ENCODE assay signal across 8 mouse cellular contexts in genomic region chr16:64872841-64873240, GRCm38 (mm10). TPM values are rescaled to one million over a fixed set of nuclear protein-coding genes. Genes with fewer than 3 reads are reported as not detected.
A peak's percentile ranks its signal among the peaks of the same experiment; 100 is the strongest.
DNase-seq lines count a peak whose midpoint lies in the region; ATAC-seq lines count a peak whose summit lies in the region.

No protein-coding gene starts in this region.

- peak; percentile 66 for DNase-seq in 416B (ENCODE audit: low read depth)
- DNase-seq in liver, embryonic 11.5 days (ENCODE audit: low spot score), result no peak
- no peak for DNase-seq in testis, postnatal 10 days (ENCODE audit: low spot score)
- no peak for DNase-seq in urinary bladder, postnatal 10 days (ENCODE audit: low spot score)
- DNase-seq in spleen, postnatal 4 days (ENCODE audit: low spot score in 2 of 2), result no peak

- H3K4me1 ChIP-seq in erythroblast, embryonic 14.5 days (ENCODE audit: control insufficient read depth), result peaks cover 15% of the 10 kb centered on the region
- peaks cover 2% of the 10 kb centered on the region; the same call in 1 of the 2 replicates for H3K4me1 ChIP-seq in forebrain, embryonic 12.5 days
- H3K4me1 ChIP-seq in liver, embryonic 11.5 days (replicated peaks; ENCODE audit: control insufficient read depth, insufficient read depth, low read length), result no peaks in the 10 kb centered on the region; the same call in 1 of the 2 replicates

- no peak for ATAC-seq in erythroblast, adult 5-6 weeks (replicated peaks; ENCODE audit: low FRiP score, poor library complexity, severe bottlenecking)
- ATAC-seq in forebrain, embryonic 12.5 days (ENCODE audit: low FRiP score), result no peak
- ATAC-seq in liver, embryonic 11.5 days (replicated peaks; ENCODE audit: low FRiP score), result no peak

- peak overlapping the region; percentile 45 for H3K4me2 ChIP-seq in forebrain, embryonic 12.5 days
- peak overlapping the region; percentile 75 for H3K4me2 ChIP-seq in liver, embryonic 11.5 days

- H3K4me3 ChIP-seq in erythroblast, embryonic 14.5 days (replicated peaks), result peak overlapping the region; percentile 84
- peak overlapping the region; percentile 27 for H3K4me3 ChIP-seq in forebrain, embryonic 12.5 days (replicated peaks)
- H3K4me3 ChIP-seq in liver, embryonic 11.5 days (ENCODE audit: low read depth, low read length), result peak overlapping the region; percentile 77

- 21% methylated on average over 7 of the region's 7 CpGs for WGBS in forebrain, embryonic 12.5 days
- 11% methylated on average over 7 of the region's 7 CpGs for WGBS in liver, embryonic 11.5 days

- H3K9ac ChIP-seq in forebrain, embryonic 12.5 days, result no peak overlapping the region
- peak overlapping the region; percentile 48 for H3K9ac ChIP-seq in liver, embryonic 11.5 days (ENCODE audit: low read depth, low read length)

- H3K9me3 ChIP-seq in erythroblast, embryonic 14.5 days (ENCODE audit: control insufficient read depth, low read length), result no peaks in the 10 kb centered on the region
- H3K9me3 ChIP-seq in forebrain, embryonic 12.5 days, result no peaks in the 10 kb centered on the region
- H3K9me3 ChIP-seq in liver, embryonic 11.5 days (ENCODE audit: control insufficient read depth, low read length), result no peaks in the 10 kb centered on the region

- H3K36me3 ChIP-seq in erythroblast, embryonic 14.5 days (ENCODE audit: control insufficient read depth), result no peaks in the 10 kb centered on the region
- H3K36me3 ChIP-seq in forebrain, embryonic 12.5 days (replicated peaks), result no peaks in the 10 kb centered on the region
- no peaks in the 10 kb centered on the region for H3K36me3 ChIP-seq in liver, embryonic 11.5 days (ENCODE audit: control insufficient read depth, insufficient read depth, low read length)

- no peak overlapping the region for H3K27ac ChIP-seq in forebrain, embryonic 12.5 days
- no peak overlapping the region; the same call in 1 of the 2 replicates for H3K27ac ChIP-seq in liver, embryonic 11.5 days (ENCODE audit: low read depth, low read length)

- no peaks in the 10 kb centered on the region for H3K27me3 ChIP-seq in erythroblast, embryonic 14.5 days (ENCODE audit: control insufficient read depth)
- no peaks in the 10 kb centered on the region for H3K27me3 ChIP-seq in forebrain, embryonic 12.5 days
- no peaks in the 10 kb centered on the region for H3K27me3 ChIP-seq in liver, embryonic 11.5 days (replicated peaks; ENCODE audit: control insufficient read depth, insufficient read depth, low read length)

RNA-seq across cellular contexts. Expression of gene Cggbp1, which starts 21.0 kb away (rescaled TPM):
- 1.3 and 1.5 TPM in 2 replicates for polyA plus RNA-seq in erythroblast, embryonic 14.5 days (2012)
- 31.6 and 42.1 TPM in 2 replicates for total RNA-seq in erythroblast, adult 5-6 weeks (2015; ENCODE audit: low replicate concordance)
- total RNA-seq in erythroblast, adult 5-6 weeks (2017; ENCODE audit: low replicate concordance), result 30.1 and 31.2 TPM in 2 replicates
- 118 and 131 TPM in 2 replicates for polyA plus RNA-seq in forebrain, embryonic 12.5 days (2016; fragmentation: Nextera tagmentation; extraction: Ambion mirVana)
- polyA plus RNA-seq in liver, embryonic 11.5 days (2014; fragmentation: Nextera tagmentation; extraction: Ambion mirVana), result 58.3 and 67.7 TPM in 2 replicates

RNA-seq across cellular contexts. Expression of gene Zfp654, which starts 21.4 kb away (rescaled TPM):
- 0.02 and 0.03 TPM in 2 replicates for polyA plus RNA-seq in erythroblast, embryonic 14.5 days (2012)
- total RNA-seq in erythroblast, adult 5-6 weeks (2015; ENCODE audit: low replicate concordance), result 10.7 and 26.1 TPM in 2 replicates
- total RNA-seq in erythroblast, adult 5-6 weeks (2017; ENCODE audit: low replicate concordance), result 6.4 TPM in 2 replicates
- 9.6 and 10.4 TPM in 2 replicates for polyA plus RNA-seq in forebrain, embryonic 12.5 days (2016; fragmentation: Nextera tagmentation; extraction: Ambion mirVana)
- polyA plus RNA-seq in liver, embryonic 11.5 days (2014; fragmentation: Nextera tagmentation; extraction: Ambion mirVana), result 7.3 and 7.8 TPM in 2 replicates

Comparison
In these comparisons a context has a peak if more than half of its experiments do, and no peak if none do; other contexts are left out.
1. H3K4me3 ChIP-seq: peak in every context shown above with its lines; median percentile 84 in erythroblast, embryonic 14.5 days; 77 in liver, embryonic 11.5 days; 27 in forebrain, embryonic 12.5 days.
2. RNA of gene Cggbp1, which starts 21.0 kb away (polyA plus RNA-seq): 118 to 131 TPM in forebrain, embryonic 12.5 days and 58.3 to 67.7 TPM in liver, embryonic 11.5 days; 1.3 to 1.5 TPM in erythroblast, embryonic 14.5 days; every median in the first group is over 10 times any median in the second.